ENCODE assay signal across 8 mouse cellular contexts in the genomic region with DNA sequence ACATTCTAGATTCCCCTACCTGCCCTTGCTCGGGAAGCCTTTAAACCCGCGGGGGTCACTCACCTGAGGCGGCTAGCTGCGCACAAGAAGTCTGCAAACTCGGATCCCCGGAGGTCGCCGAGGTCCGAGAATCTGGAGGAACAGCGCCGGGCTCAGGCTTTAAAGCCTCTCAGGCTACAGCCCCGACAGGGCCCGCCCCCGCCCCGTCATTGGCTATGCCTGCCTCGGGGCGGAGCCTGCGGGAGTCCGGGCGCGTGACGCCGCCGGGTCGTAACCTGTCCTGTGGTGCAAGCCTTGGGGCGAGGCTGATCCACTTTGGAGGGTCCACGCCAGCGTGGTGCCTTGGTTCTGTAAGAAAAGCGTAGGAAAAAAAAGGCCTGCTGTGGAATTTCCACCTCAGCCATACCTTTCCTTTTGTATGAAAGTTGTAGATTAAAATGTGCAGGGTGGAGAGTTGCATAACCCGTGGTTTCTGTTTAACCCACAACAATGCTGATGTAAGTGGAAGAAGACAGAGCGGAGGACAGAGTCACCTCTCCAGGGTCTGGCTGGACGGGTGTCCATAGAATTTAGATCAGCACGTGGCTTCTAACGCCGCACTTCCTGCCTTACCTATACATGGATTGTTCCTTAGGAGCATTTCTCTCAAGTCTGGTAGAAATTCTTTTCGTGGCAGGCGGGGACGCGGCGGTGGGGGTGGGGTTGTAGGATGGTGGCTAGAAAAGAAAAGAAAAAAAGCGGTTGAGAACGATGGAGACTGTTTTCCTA. TPM values are rescaled to one million over a fixed set of nuclear protein-coding genes. Genes with fewer than 3 reads are reported as not detected.
DNase-seq lines count a peak whose midpoint lies in the region; ATAC-seq and TF ChIP-seq lines count a peak whose summit lies in the region.

Gene Ctsl (minus strand): TSS at position 718 of the 768 bp plus-strand sequence.

- peaks cover 9% of the 10 kb centered on the region for H3K4me1 ChIP-seq in G1E (ENCODE audit: insufficient read depth, low read depth, low read length)
- peaks cover 7% of the 10 kb centered on the region; the same call in 1 of the 2 replicates for H3K4me1 ChIP-seq in forebrain, embryonic 16.5 days (replicated peaks; ENCODE audit: control insufficient read depth, insufficient read depth, low read length)
- no peaks in the 10 kb centered on the region; the same call in 1 of the 2 replicates for H3K4me1 ChIP-seq in lung, embryonic 14.5 days (ENCODE audit: insufficient read depth)
- peaks cover 9% of the 10 kb centered on the region; the same call in 1 of the 2 replicates for H3K4me1 ChIP-seq in olfactory bulb, adult 2 months (ENCODE audit: control insufficient read depth, insufficient read depth, low read length)
- H3K4me1 ChIP-seq in thymus, adult 2 months (replicated peaks; ENCODE audit: control insufficient read depth, insufficient read depth, low read length) = peaks cover 8% of the 10 kb centered on the region; the same call in 1 of the 2 replicates

- no peaks in the 10 kb centered on the region for H3K27me3 ChIP-seq in G1E (ENCODE audit: insufficient read depth, low read length)
- H3K27me3 ChIP-seq in forebrain, embryonic 16.5 days (replicated peaks; ENCODE audit: control insufficient read depth, insufficient read depth, low read length) = no peaks in the 10 kb centered on the region
- no peaks in the 10 kb centered on the region for H3K27me3 ChIP-seq in lung, embryonic 14.5 days (ENCODE audit: insufficient read depth, low read length)
- no peaks in the 10 kb centered on the region for H3K27me3 ChIP-seq in thymus, adult 2 months (ENCODE audit: control insufficient read depth, insufficient read depth, low read length)

- under 1% methylated on average over 43 of the region's 43 CpGs for WGBS in forebrain, embryonic 16.5 days
- under 1% methylated on average over 43 of the region's 43 CpGs for WGBS in lung, embryonic 14.5 days
- under 1% methylated on average over 43 of the region's 43 CpGs for WGBS in olfactory bulb, adult 2 months
- under 1% methylated on average over 43 of the region's 43 CpGs for WGBS in thymus, adult 2 months

- peak within 1 kb of the TSS; percentile 73 for H3K9ac ChIP-seq in forebrain, embryonic 16.5 days (replicated peaks; ENCODE audit: low read depth, low read length)
- H3K9ac ChIP-seq in lung, embryonic 14.5 days = peak within 1 kb of the TSS; percentile 77

- H3K27ac ChIP-seq in forebrain, embryonic 16.5 days (ENCODE audit: low read length) = no peak within 1 kb of the TSS
- peak within 1 kb of the TSS; percentile 80 for H3K27ac ChIP-seq in layer of hippocampus, adult 2 months
- H3K27ac ChIP-seq in lung, embryonic 14.5 days (ENCODE audit: low read depth) = peak within 1 kb of the TSS; percentile 54; the same call in 1 of the 2 replicates
- H3K27ac ChIP-seq in olfactory bulb, adult 2 months (ENCODE audit: insufficient read depth, low read depth, low read length) = peak within 1 kb of the TSS; percentile 49
- H3K27ac ChIP-seq in thymus, adult 2 months (ENCODE audit: control insufficient read depth, insufficient read depth, low read length) = peak within 1 kb of the TSS; percentile 73

- intact Hi-C loops in heart, postnatal 36 days (cut with DNase I) = loop anchor here (1.0 to 5.0 kb wide), 2 partner anchors 62 to 123 kb away; partner anchors contain the start of gene Cdk20

- peak within 1 kb of the TSS; percentile 76 for H3K4me3 ChIP-seq in G1E (ENCODE audit: low read depth, low read length)
- H3K4me3 ChIP-seq in forebrain, embryonic 16.5 days (replicated peaks; ENCODE audit: low read length) = peak within 1 kb of the TSS; percentile 76
- peak within 1 kb of the TSS; percentile 99 for H3K4me3 ChIP-seq in layer of hippocampus, adult 2 months
- peak within 1 kb of the TSS; percentile 80 for H3K4me3 ChIP-seq in lung, embryonic 14.5 days (ENCODE audit: low read depth, low read length)
- H3K4me3 ChIP-seq in olfactory bulb, adult 2 months (ENCODE audit: insufficient read depth, low read depth, low read length) = peak within 1 kb of the TSS; percentile 95
- peak within 1 kb of the TSS; percentile 84 for H3K4me3 ChIP-seq in thymus, adult 2 months (ENCODE audit: control insufficient read depth, insufficient read depth, low read length)

- H3K4me2 ChIP-seq in forebrain, embryonic 16.5 days (ENCODE audit: low read length) = peak within 1 kb of the TSS; percentile 89
- peak within 1 kb of the TSS; percentile 78 for H3K4me2 ChIP-seq in lung, embryonic 14.5 days

- no peaks in the 10 kb centered on the region for H3K9me3 ChIP-seq in G1E (replicated peaks)
- no peaks in the 10 kb centered on the region for H3K9me3 ChIP-seq in forebrain, embryonic 16.5 days (ENCODE audit: control insufficient read depth, low read length)
- H3K9me3 ChIP-seq in lung, embryonic 14.5 days (ENCODE audit: low read depth, low read length) = no peaks in the 10 kb centered on the region

- peaks cover 10% of the 10 kb centered on the region for H3K36me3 ChIP-seq in G1E (replicated peaks)
- peaks cover 8% of the 10 kb centered on the region; the same call in 1 of the 2 replicates for H3K36me3 ChIP-seq in forebrain, embryonic 16.5 days (ENCODE audit: control insufficient read depth, insufficient read depth)
- H3K36me3 ChIP-seq in lung, embryonic 14.5 days (ENCODE audit: insufficient read depth) = peaks cover 29% of the 10 kb centered on the region
- H3K36me3 ChIP-seq in thymus, adult 2 months (ENCODE audit: control insufficient read depth, insufficient read depth, low read length) = peaks cover 20% of the 10 kb centered on the region

- TF ChIP-seq POLR2A in olfactory bulb, adult 2 months (IDR thresholded peaks at IDR 0.05; ENCODE audit: insufficient read depth, low read depth, low read length) = peak; percentile 97
- TF ChIP-seq POLR2A in thymus, adult 2 months (IDR thresholded peaks at IDR 0.05; ENCODE audit: control insufficient read depth, extremely low read depth, insufficient read depth, low read length, poor library complexity) = peak; percentile 80

- peak; percentile 97 for ATAC-seq in G1E (ENCODE audit: extremely low read depth, insufficient number of reproducible peaks, low FRiP score, poor library complexity, severe bottlenecking)
- ATAC-seq in forebrain, embryonic 16.5 days = peak; percentile 99
- ATAC-seq in lung, embryonic 14.5 days (ENCODE audit: insufficient read depth) = peak; percentile 100

- peak; percentile 85 for DNase-seq in G1E (ENCODE audit: low spot score)
- peak; percentile 96 to 97 for DNase-seq in cerebellum, adult 18-20 months
- DNase-seq in heart, postnatal 36 days = peak; percentile 94 to 97
- DNase-seq in layer of hippocampus, adult 2 months (ENCODE audit: low spot score in 2 of 2) = peak; percentile 88 to 89
- DNase-seq in lung, embryonic 14.5 days = peak; percentile 94
- DNase-seq in thymus, adult 2 months = peak; percentile 93

- no peak for TF ChIP-seq CTCF in G1E (IDR thresholded peaks at IDR 0.05; ENCODE audit: low read depth, low read length)
- TF ChIP-seq CTCF in layer of hippocampus, adult 2 months (conservative IDR thresholded peaks at IDR 0.05) = no peak
- TF ChIP-seq CTCF in lung, embryonic 14.5 days (IDR thresholded peaks at IDR 0.05; ENCODE audit: low read depth) = no peak
- TF ChIP-seq CTCF in olfactory bulb, adult 2 months (IDR thresholded peaks at IDR 0.05; ENCODE audit: insufficient read depth, low read depth, low read length) = no peak
- 0 out of 2 replicates have a peak, but pooled peaks have one; percentile 17 for TF ChIP-seq CTCF in thymus, adult 2 months (IDR thresholded peaks at IDR 0.05; ENCODE audit: borderline replicate concordance, control insufficient read depth, extremely low read depth, insufficient read depth, low read length, poor library complexity)

RNA-seq across cellular contexts. Expression of gene Ctsl, which starts in this region (rescaled TPM):
- 34.8 and 40.0 TPM in 2 replicates for total RNA-seq in G1E (2014; fragmentation: Nextera tagmentation)
- 93.2 and 97.1 TPM in 2 replicates for total RNA-seq in G1E (2017)
- polyA plus RNA-seq in G1E (2012) = 0.38 and 0.45 TPM in 2 replicates
- 114 and 117 TPM in 2 replicates for polyA plus RNA-seq in forebrain, embryonic 16.5 days (2015; fragmentation: Nextera tagmentation; extraction: Ambion mirVana)
- total RNA-seq in heart, postnatal 36 days (2021) = 100 to 1,000 TPM; 280 to 282 TPM
- total RNA-seq in layer of hippocampus, adult 2 months (2021) = 100 to 1,000 TPM; 111 to 113 TPM
- polyA plus RNA-seq in lung, embryonic 14.5 days (2014; fragmentation: Nextera tagmentation; extraction: Ambion mirVana) = 130 and 141 TPM in 2 replicates
- 723 and 1,283 TPM in 2 replicates for polyA plus RNA-seq in olfactory bulb, adult 2 months (2012; ENCODE audit: insufficient read depth, insufficient read length, low replicate concordance, missing spikeins)
- polyA plus RNA-seq in thymus, adult 2 months (2012; rRNA removed) = 292 and 586 TPM in 2 replicates

Comparison
In these comparisons a context has a peak if more than half of its experiments do, and no peak if none do; other contexts are left out.
1. RNA of gene Ctsl (polyA plus RNA-seq): 723 to 1,283 TPM in olfactory bulb, adult 2 months, 292 to 586 TPM in thymus, adult 2 months, 130 to 141 TPM in lung, embryonic 14.5 days and 114 to 117 TPM in forebrain, embryonic 16.5 days; 0.38 to 0.45 TPM in G1E; every median in the first group is over 10 times any median in the second.
2. Peak in every context shown above with its lines, with median percentiles within 50 percentile points of each other: ATAC-seq, DNase-seq and H3K4me3 ChIP-seq.